Mouse (Mus musculus): ENCODE measurements around the gene Thsd4. TPM values are rescaled to one million over a fixed set of nuclear protein-coding genes. Genes with fewer than 3 reads are reported as not detected.

Thsd4 gene
- total RNA-seq, 1 experiment = 1.6 TPM

DNA sequence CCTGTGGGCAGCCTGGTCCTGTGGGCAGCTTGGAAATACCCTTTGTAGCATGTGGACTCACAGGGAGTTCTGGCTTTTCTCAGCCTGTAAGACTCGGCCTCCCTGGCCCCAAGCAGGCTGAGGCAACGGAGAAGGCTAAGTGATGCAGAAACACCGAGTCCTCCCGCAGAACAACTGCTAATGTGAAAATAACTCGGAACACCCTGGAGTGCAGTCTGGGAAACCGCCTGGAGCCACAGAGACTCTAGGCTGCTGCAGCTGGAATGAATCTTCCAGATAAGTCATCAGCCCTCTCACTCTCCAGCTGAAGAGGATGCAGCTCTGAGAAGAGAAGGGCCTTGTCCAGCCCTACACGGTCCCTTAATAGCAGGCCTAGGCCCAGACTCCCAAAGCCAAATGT is 402.0 kb downstream of the Thsd4 start:
- no peak for TF ChIP-seq MAFK (IDR thresholded peaks at IDR 0.05; ENCODE audit: insufficient read depth, low read depth, low read length)
- TF ChIP-seq ZC3H11A (IDR thresholded peaks at IDR 0.05; ENCODE audit: borderline replicate concordance, low read depth, low read length) = no peak
- no peak for TF ChIP-seq HCFC1 (IDR thresholded peaks at IDR 0.05; ENCODE audit: borderline replicate concordance, insufficient read depth, low read length)
- no peak for TF ChIP-seq CHD2 (IDR thresholded peaks at IDR 0.05; ENCODE audit: low read depth, low read length)
- no peak for TF ChIP-seq ZNF384 (IDR thresholded peaks at IDR 0.05; ENCODE audit: low read depth, low read length)
- Histone ChIP-seq H3K27ac (ENCODE audit: insufficient read depth, low read depth, low read length, poor library complexity, severe bottlenecking) (no peak overlapping the region), H3K9ac (ENCODE audit: insufficient read depth, low read depth, low read length, poor library complexity, severe bottlenecking) (no peak overlapping the region), H3K4me1 (ENCODE audit: control insufficient read depth in 2 of 2, insufficient read depth in 2 of 2, low read length in 2 of 2, poor library complexity in 1 of 2) (peaks cover 0 to under 1% of the 10 kb centered on the region in 2 experiments; a peak in 1 of 4 replicates), H3K9me3 (ENCODE audit: control insufficient read depth, insufficient read depth, low read depth, low read length) (no peaks in the 10 kb centered on the region), H3K4me3 (ENCODE audit: insufficient read depth in 1 of 2, low read depth in 1 of 2, low read length in 2 of 2, poor library complexity in 1 of 2, severe bottlenecking in 1 of 2) (no peak overlapping the region), H3K36me3 (ENCODE audit: control insufficient read depth, insufficient read depth, low read length, poor library complexity, severe bottlenecking) (no peaks in the 10 kb centered on the region)
- in situ Hi-C loops (cut with MboI; ENCODE audit: low sequenced_read_pairs in 2 of 2, unreplicated experiment in 2 of 2) = no loop called here
- DNase-seq (ENCODE audit: low read depth, low spot score) = no peak

DNA sequence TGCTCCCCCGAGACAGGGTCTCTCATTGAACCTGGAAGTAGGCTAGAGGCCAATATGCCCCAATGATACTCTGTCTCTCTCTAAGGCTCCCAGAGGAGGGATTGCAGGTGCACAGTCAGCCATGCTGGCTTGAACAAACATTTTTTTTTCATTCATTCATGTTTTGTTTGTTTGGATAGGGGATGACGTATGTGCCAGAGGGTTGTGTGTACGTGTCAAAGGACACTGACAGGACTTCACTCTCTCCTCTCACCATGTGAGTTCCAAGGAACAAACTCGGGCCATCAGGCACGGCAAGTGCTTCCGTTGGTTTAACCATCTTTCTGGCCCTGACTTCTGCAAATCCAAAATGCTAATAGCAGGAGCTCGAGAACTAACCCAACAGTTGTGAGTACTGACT is 404.0 kb downstream of the Thsd4 start:
- in situ Hi-C loops (cut with MboI; ENCODE audit: low sequenced_read_pairs in 2 of 2, unreplicated experiment in 2 of 2) = no loop called here
- H3K4me3 ChIP-seq (ENCODE audit: insufficient read depth in 1 of 2, low read depth in 1 of 2, low read length in 2 of 2, poor library complexity in 1 of 2, severe bottlenecking in 1 of 2) = no peak overlapping the region
- no peaks in the 10 kb centered on the region for H3K36me3 ChIP-seq (ENCODE audit: control insufficient read depth, insufficient read depth, low read length, poor library complexity, severe bottlenecking)
- DNase-seq (ENCODE audit: low read depth, low spot score) = no peak
- peaks cover 2 to 5% of the 10 kb centered on the region in 2 experiments; a peak in 2 of 4 replicates for H3K4me1 ChIP-seq (ENCODE audit: control insufficient read depth in 2 of 2, insufficient read depth in 2 of 2, low read length in 2 of 2, poor library complexity in 1 of 2)
- H3K9me3 ChIP-seq (ENCODE audit: control insufficient read depth, insufficient read depth, low read depth, low read length) = no peaks in the 10 kb centered on the region
- TF ChIP-seq HCFC1 (IDR thresholded peaks at IDR 0.05; ENCODE audit: borderline replicate concordance, insufficient read depth, low read length) (no peak), ZNF384 (IDR thresholded peaks at IDR 0.05; ENCODE audit: low read depth, low read length) (no peak), ZC3H11A (IDR thresholded peaks at IDR 0.05; ENCODE audit: borderline replicate concordance, low read depth, low read length) (no peak), CHD2 (IDR thresholded peaks at IDR 0.05; ENCODE audit: low read depth, low read length) (no peak), MAFK (IDR thresholded peaks at IDR 0.05; ENCODE audit: insufficient read depth, low read depth, low read length) (no peak)
- no peak overlapping the region for H3K9ac ChIP-seq (ENCODE audit: insufficient read depth, low read depth, low read length, poor library complexity, severe bottlenecking)
- no peak overlapping the region for H3K27ac ChIP-seq (ENCODE audit: insufficient read depth, low read depth, low read length, poor library complexity, severe bottlenecking)

DNA sequence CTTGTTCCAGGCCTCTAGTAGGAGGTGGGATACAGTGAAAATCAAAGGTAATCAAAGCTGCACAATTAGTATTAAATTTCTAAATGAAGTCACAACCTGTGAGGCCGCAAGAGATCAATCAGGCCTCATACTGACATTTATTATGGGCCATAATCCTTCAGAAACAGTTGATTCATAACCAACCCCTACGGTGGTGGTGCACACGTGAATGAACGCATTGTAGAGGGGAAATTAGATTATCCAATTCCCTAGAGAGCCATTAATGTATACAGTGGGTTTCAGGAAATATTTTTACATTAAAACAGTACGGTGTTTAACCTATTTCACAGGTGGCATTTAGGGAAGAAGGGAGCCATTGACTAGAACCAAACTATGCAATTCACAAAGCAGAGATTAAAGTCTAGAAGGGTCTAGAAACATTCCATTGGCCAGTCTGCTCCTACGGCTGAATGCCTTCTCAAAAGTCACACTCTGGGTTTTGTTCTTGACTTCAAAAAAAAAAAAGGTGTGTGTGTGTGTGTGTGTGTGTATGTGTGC is 406.1 kb downstream of the Thsd4 start:
- Histone ChIP-seq H3K9me3 (ENCODE audit: control insufficient read depth, insufficient read depth, low read depth, low read length) (no peaks in the 10 kb centered on the region), H3K36me3 (ENCODE audit: control insufficient read depth, insufficient read depth, low read length, poor library complexity, severe bottlenecking) (no peaks in the 10 kb centered on the region), H3K4me1 (ENCODE audit: control insufficient read depth in 2 of 2, insufficient read depth in 2 of 2, low read length in 2 of 2, poor library complexity in 1 of 2) (peaks cover 2 to 5% of the 10 kb centered on the region in 2 experiments; a peak in 2 of 4 replicates), H3K4me3 (ENCODE audit: insufficient read depth in 1 of 2, low read depth in 1 of 2, low read length in 2 of 2, poor library complexity in 1 of 2, severe bottlenecking in 1 of 2) (no peak overlapping the region), H3K27ac (ENCODE audit: insufficient read depth, low read depth, low read length, poor library complexity, severe bottlenecking) (no peak overlapping the region), H3K9ac (ENCODE audit: insufficient read depth, low read depth, low read length, poor library complexity, severe bottlenecking) (no peak overlapping the region)
- in situ Hi-C loops (cut with MboI; ENCODE audit: low sequenced_read_pairs in 2 of 2, unreplicated experiment in 2 of 2) = no loop called here
- no peak for DNase-seq (ENCODE audit: low read depth, low spot score)
- TF ChIP-seq CHD2 (IDR thresholded peaks at IDR 0.05; ENCODE audit: low read depth, low read length) (no peak), MAFK (IDR thresholded peaks at IDR 0.05; ENCODE audit: insufficient read depth, low read depth, low read length) (no peak), HCFC1 (IDR thresholded peaks at IDR 0.05; ENCODE audit: borderline replicate concordance, insufficient read depth, low read length) (no peak), ZNF384 (IDR thresholded peaks at IDR 0.05; ENCODE audit: low read depth, low read length) (no peak), ZC3H11A (IDR thresholded peaks at IDR 0.05; ENCODE audit: borderline replicate concordance, low read depth, low read length) (no peak)

DNA sequence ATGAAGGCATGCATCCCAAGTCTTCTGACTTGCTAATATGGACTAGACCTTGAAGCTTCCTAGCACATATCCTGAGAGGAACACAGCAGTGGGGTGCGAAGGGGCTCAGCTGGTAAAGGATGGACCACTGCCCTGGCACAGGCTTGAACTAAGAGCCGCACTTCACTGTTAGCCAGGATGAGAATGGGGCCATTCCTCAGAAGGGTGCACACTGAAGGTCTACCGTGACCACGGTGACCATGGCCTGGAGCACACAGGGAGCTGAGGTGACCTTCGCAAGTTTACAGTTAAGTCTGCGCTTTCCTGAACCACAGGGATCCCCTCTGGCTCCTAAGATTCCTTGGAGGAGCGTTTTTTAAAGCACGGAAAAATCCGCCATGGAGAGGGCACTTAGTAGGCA is 406.5 kb downstream of the Thsd4 start:
- no peak for DNase-seq (ENCODE audit: low read depth, low spot score)
- Histone ChIP-seq H3K27ac (ENCODE audit: insufficient read depth, low read depth, low read length, poor library complexity, severe bottlenecking) (no peak overlapping the region), H3K4me1 (ENCODE audit: control insufficient read depth in 2 of 2, insufficient read depth in 2 of 2, low read length in 2 of 2, poor library complexity in 1 of 2) (peaks cover 2 to 5% of the 10 kb centered on the region in 2 experiments; a peak in 2 of 4 replicates), H3K4me3 (ENCODE audit: insufficient read depth in 1 of 2, low read depth in 1 of 2, low read length in 2 of 2, poor library complexity in 1 of 2, severe bottlenecking in 1 of 2) (no peak overlapping the region), H3K9ac (ENCODE audit: insufficient read depth, low read depth, low read length, poor library complexity, severe bottlenecking) (no peak overlapping the region), H3K9me3 (ENCODE audit: control insufficient read depth, insufficient read depth, low read depth, low read length) (no peaks in the 10 kb centered on the region), H3K36me3 (ENCODE audit: control insufficient read depth, insufficient read depth, low read length, poor library complexity, severe bottlenecking) (no peaks in the 10 kb centered on the region)
- in situ Hi-C loops (cut with MboI; ENCODE audit: low sequenced_read_pairs in 2 of 2, unreplicated experiment in 2 of 2) = no loop called here
- TF ChIP-seq MAFK (IDR thresholded peaks at IDR 0.05; ENCODE audit: insufficient read depth, low read depth, low read length) (no peak), CHD2 (IDR thresholded peaks at IDR 0.05; ENCODE audit: low read depth, low read length) (no peak), ZC3H11A (IDR thresholded peaks at IDR 0.05; ENCODE audit: borderline replicate concordance, low read depth, low read length) (no peak), ZNF384 (IDR thresholded peaks at IDR 0.05; ENCODE audit: low read depth, low read length) (no peak), HCFC1 (IDR thresholded peaks at IDR 0.05; ENCODE audit: borderline replicate concordance, insufficient read depth, low read length) (no peak)
